Mouse (Mus musculus) retina, postnatal 1 day (tissue): Measurements from ENCODE around the gene Parvb.

ENCODE experiments used
- DNase-seq: peaks from one replicate; pipeline ENCODE4 v3.0.0-alpha.2; 2012

Gene Parvb

DNA sequence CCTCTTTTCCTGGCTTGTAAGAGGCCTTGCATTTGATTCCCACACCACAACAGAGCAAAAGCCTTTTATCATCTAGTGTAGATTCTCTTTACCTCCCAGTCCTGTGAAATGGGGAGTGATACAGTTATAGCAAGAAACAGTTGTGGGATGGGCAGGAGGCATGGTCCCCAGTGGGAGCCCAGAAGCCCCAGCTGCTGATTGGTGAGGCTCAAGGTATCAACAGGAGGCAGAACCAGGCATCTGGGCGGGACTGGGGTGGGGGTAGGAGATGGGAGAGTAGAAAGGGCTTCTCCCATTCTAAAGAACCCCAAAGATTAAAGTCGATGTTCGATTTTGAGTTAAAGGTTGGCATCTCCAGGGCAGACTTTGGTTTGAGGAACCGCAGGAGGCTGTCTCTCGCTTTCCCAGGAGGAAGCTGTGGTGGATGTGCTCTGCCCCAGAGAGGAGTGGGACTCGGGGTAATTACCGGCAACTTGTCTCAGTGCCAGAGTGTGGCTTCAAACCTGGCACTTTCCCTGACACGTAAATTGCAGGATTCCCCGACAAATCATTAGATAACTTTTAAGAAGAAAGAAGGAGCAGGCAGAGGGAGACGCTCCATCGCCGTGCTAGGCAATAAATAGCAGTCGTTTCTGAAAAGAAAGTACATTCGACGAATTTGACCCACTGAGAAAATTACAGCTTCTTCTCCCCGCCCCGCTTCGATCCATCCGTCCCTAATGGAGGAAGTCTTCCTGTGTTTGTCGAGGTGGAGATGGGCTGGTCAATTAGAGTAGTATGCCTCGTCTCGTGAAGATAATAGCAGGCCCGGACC, 13.7 kb upstream of the Parvb start:
- no peak for DNase-seq

DNA sequence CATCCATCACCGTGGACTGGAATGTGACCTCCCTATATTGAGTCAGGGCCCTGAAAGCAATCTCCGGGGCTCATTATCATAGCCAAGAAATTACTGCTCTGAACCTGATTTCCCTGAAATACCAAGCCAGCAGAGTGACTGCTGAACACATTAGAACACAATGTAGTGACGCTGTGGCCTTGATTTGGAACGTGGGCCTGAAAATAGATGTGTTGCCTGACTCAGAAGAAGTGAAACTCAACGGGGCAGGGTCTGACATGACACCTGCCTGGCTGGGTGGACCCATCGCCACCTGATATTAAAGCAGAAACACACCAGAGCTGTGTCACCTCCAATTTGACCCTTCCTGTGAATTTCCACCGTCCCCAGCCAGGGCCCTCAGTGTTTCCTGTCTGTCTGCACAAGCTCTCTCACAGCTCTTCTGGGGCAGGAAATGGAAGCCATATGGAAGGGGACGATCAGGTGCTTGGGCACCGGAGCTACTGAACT, 13.0 kb upstream of the Parvb start:
- DNase-seq = peak; percentile 38

DNA sequence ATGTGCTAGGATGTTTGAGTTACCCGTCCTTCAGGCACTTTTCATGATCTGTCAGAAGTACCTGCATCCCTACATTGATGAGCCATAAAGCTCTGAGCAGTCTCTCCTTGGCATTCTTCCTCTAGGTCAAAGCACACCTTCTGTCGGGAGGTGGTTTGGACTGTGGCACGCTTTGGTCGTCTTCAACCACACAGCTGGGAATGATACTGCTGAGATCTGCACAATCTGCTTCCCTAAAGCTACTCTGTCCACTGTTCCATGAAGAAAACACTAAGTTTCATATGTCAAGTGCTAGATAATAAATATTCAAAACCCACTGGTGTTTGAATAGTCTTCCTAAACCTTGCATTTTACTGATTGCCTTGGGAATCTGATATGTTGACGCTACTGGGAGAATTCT, 10.3 kb upstream of the Parvb start:
- no peak for DNase-seq

GRCm38 (mm10) chr15:84223423-84223822, 8.4 kb upstream of the Parvb start:
- DNase-seq = peak; percentile 46

DNA sequence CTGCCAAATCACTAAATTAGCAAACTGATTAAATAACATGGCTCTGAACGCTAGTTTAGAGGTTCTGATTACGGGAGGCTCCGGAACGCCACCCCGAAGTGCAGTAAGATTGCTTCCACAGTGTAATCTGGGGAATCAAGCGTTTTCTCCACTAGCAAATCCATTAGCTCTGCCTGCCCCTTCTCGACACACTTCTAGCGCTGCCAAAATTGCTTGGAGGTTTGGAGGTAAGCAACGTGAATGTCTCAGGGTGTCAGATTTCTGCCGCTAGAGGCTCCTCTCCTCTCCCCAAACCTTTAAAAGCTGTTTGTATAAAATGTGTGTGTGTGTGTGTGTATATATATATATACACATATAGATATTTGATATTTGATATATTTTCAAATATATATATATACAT, 7.1 kb upstream of the Parvb start:
- no peak for DNase-seq

GRCm38 (mm10) chr15:84226918-84227317, 4.9 kb upstream of the Parvb start:
- DNase-seq = peak; percentile 56

DNA sequence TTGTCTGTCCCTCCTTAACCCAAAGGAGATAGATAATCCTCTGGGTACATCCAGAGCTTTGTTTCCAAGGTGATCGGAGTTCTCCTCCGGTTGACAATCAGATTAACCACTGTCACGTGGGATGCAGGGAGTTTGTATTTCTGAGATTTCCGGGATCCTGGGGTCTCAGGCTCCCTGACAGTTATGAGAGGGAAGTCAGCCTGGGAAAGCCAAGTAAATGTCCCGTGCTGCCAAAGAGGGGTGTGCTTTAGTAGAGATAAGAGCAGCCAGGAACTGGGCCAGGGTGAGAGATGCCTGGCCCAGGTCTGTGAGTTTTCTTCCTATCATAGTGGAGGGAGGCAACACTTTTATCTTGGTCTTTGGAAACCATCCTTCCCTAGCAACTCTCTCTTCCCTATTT, 1.2 kb upstream of the Parvb start:
- peak; percentile 62 for DNase-seq

GRCm38 (mm10) chr15:84231113-84231712, 630 bp upstream of the Parvb start:
- DNase-seq = peak; percentile 51

DNA sequence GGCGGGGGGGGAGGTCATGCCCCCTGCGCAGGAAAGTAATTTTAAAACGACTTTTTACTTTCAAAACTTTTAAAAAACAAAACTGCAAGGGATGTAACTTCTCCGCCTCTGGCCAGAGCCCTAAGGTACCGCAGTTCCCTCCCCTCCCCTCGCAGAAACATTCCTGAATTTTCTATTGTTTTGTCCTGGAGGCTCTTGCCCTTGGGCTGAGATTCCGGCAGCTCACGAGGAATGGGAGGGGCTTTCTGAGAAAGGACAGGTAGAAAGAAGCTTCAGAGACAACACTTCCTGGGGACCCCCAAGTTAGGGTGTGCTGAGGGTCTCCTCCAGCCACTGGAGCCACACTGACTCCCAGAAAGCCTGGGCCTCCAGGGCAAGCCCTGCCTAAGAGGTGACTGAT, 766 bp downstream of the Parvb start:
- no peak for DNase-seq

- DNase-seq = peak; percentile 40
These were observed 3.1 kb downstream of the Parvb start for GRCm38 (mm10) chr15:84234794-84235581.

DNA sequence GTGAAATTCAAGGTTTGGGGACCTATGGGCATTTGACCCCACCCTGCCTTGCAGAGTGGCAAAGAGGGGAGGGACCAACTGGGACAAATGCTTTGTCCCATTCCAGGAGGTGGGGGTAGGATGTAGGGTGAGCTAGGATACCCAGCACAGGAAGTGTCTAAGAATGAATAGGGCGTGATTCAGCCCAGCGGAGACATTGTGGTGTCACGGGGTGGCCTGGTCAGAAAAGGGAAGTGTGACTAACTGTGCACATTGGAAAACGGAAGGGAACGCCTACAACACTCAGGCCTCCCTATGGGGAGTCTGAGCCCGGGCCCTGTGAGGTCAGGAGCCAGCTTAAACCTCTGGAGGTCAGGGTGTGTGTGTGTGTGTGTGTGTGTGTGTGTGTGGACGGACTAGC, 3.8 kb downstream of the Parvb start:
- DNase-seq = no peak

DNA sequence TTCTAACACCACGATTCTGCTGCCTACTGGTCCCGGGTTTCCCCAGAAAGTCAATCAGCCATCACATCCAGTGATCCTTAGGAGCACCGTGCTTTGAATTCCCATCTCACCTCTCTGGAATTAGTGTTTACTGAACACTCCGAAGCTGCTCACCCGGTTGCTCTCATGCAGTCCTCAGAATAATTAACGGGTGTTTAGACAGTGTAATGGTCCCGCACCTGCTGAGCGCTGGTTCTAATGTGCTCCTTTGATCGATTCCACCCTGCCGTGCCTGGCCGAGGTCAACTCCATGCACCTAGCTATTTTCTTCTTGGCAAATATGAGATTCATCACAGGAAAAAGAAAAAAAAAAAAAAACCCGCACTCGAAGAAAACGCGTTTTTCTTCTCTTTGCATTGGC, 6.7 kb downstream of the Parvb start:
- no peak for DNase-seq

- no peak for DNase-seq
These were observed 7.2 kb downstream of the Parvb start for GRCm38 (mm10) chr15:84238991-84239401.

DNA sequence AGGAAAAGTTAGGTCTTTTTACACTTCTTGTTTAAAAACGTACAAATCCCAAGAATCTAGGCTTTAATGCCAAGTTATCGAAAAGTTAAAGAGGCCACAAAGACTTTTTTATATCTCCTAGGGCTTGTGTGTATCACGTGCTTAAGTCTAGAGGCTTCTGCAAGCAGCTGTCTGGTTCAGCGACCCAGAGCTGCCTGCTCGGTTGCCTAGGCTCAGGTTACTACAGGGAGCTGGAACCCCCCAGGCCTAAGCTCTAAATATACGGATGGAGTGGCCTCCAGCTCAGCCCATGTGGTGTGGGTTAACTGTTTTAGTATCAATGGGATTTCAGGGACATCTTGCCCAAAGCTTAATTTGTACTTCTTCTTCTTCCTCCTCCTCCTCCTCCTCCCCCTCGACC, 9.7 kb downstream of the Parvb start:
- DNase-seq = no peak

DNA sequence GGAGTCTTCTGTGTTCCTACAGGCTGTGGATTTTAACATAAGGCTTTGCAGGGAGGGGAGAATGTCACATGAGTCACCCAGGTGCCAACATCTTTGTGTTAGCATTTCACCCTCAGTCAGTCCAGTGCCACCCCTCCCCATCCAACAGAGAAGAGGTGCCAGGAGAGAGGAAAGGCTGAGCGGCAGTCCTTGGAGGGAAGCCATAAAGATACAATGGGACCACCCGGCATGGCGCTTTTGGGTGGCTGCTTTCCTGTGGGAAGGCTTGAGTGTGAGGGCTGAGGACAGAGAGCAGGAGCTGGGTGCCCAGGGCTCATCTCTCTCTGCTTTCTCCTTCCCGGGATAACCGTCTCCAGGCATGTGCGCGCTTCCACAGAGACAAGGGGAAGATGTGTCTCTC, 13.3 kb downstream of the Parvb start:
- peak; percentile 44 for DNase-seq

- no peak for DNase-seq
These were observed 14.4 kb downstream of the Parvb start for GRCm38 (mm10) chr15:84246195-84246594.

- no peak for DNase-seq
These were observed 15.5 kb downstream of the Parvb start for GRCm38 (mm10) chr15:84247309-84247708.

- DNase-seq = peak; percentile 70
These were observed 19.4 kb downstream of the Parvb start for GRCm38 (mm10) chr15:84251227-84251626.

DNA sequence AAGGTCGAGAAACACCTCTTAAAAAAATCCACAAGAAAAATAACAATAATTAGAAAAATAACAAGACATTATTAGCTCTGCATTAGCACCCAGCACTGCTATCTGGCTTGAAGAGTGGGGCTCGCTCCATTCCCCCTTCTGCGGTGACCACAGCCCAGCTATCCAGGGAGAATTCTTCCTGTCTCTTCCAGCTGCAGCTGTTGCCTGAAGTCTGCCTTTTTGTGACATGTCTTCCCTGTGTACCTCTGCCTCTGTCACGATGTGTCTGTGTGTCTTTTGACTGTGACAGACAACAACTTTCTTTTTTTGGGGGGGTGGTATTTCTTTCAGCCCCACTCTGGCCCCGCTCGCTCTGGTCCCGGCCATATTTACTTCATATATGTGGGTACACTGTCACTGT, 20.8 kb downstream of the Parvb start:
- no peak for DNase-seq

DNA sequence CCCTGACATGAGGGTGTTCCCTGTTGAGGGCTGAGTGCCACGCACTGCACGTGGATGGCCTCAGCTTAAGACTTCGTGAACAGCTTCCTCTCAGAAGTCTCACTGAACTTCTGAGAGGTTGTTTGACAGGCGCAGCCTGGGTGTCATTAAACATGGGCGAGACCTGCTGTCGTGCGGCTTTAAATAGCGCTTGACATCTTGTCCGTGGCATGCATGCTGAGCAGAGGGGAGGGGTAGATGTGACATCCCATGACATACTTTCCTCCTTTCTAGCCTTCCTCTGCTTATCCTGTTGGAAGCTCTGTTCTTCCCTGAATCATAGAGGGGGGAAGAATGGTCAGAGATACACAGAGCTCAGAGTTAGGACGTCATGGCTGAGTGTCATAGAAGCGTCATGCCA, 21.9 kb downstream of the Parvb start:
- peak; percentile 63 for DNase-seq

- DNase-seq = no peak
These were observed 22.5 kb downstream of the Parvb start for GRCm38 (mm10) chr15:84254387-84254786.

- no peak for DNase-seq
These were observed 24.5 kb downstream of the Parvb start for GRCm38 (mm10) chr15:84256254-84256850.

- DNase-seq = no peak
These were observed 25.0 kb downstream of the Parvb start for GRCm38 (mm10) chr15:84256864-84257263.
